Mouse (Mus musculus) liver, adult 2 months (tissue): Measurements from ENCODE around the gene Umps.

Experiments used
- CTCF ChIP-seq: fragments of 200-500 bp; IDR thresholded peaks from 2 replicates; pipeline ENCODE4 v1.5.1; 2011; ENCODE audit warnings: low read depth, low read length, control low read depth
- POLR2A ChIP-seq: fragments of 200-500 bp; IDR thresholded peaks from 2 replicates; pipeline ENCODE4 v1.6.1; 2011; ENCODE audit warnings: low read length, control low read depth; ENCODE audit not compliant: insufficient read depth; ENCODE audit errors: extremely low read depth

DNA sequence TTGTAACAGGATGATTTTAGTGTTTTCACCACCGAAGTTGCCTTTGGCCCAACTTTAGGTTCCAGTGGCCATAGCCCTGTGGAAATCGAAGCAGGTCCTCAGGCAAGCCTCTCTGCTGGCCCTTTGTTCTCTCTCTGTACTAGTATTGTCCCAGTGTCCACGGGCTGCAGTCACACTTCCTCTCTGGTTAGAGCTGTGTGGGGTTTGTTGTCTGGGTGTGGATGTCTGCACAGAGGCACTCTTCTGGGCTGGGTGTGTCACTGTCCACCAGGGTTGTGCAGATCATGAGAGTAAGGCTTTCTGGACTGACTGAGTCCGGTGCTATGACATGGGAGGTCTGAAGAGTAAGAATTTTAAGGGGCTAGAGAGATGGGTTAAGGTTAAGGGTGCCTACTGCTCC is 51.8 kb downstream of the Umps start:
- TF ChIP-seq CTCF (no peak), POLR2A (no peak)
